In the genomic region with DNA sequence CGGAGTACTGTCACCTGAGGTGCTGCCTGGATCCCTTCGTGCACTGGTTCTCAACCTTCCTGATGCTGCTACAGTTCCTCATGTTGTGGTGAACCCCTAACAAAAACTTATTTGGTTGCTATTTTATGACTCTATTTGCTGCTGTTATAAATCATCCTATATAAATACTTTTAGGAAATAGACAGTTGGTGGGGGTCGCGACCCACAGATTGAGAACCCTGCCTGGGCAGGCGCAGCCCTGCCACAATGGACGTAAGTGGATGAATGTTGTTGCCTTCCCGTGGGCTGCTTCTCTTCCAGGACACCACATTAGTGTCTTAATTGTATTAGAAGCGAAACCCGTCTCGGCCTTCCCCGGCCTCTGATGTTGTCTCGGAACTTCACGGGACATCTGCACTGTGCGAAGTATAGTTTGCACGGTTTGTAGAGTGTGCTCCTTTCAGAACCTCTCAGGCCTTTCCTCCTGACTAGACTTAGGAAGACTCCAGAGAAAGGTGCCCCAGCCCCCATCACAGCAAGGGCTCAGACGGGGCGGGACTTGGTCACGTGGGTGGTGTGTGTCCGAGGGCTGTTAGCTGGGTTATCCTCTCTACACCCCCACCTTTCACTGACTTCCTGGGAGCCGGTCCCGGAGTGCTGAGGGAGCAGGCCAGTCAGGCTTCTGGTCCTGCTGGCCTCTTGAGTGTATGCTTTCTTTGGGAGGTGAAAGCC, we compare ENCODE assay signal across 11 mouse cellular contexts. TPM values are rescaled to one million over a fixed set of nuclear protein-coding genes. Genes with fewer than 3 reads are reported as not detected.
DNase-seq lines count a peak whose midpoint lies in the region; ATAC-seq and TF ChIP-seq lines count a peak whose summit lies in the region.
"Had no signal": no experiment of that assay in that cellular context is flagged by ENCODE, and none has a peak within 500 bp of the region (broad histone marks: within the 10 kb centered on the region; RNA-seq: fewer than 3 reads in every experiment).

No protein-coding gene starts in this region.

- no peak for TF ChIP-seq POLR2A in cerebellum, adult 2 months (IDR thresholded peaks at IDR 0.05; ENCODE audit: borderline replicate concordance, insufficient read depth, low read length)

- H3K4me2 ChIP-seq in kidney, embryonic 14.5 days (replicated peaks; ENCODE audit: low read depth, low read length): no peak overlapping the region
- peak overlapping the region; percentile 9; the same call in 1 of the 2 replicates for H3K4me2 ChIP-seq in intestine, embryonic 15.5 days (replicated peaks)
- no peak overlapping the region for H3K4me2 ChIP-seq in limb, embryonic 12.5 days
- no peak overlapping the region for H3K4me2 ChIP-seq in stomach, postnatal 0 days (replicated peaks; ENCODE audit: low read depth)
- H3K4me2 ChIP-seq: forebrain, embryonic 15.5 days; midbrain, embryonic 11.5 days had no signal

- no peaks in the 10 kb centered on the region for H3K9me3 ChIP-seq in kidney, embryonic 14.5 days (ENCODE audit: control insufficient read depth, low read length)
- no peaks in the 10 kb centered on the region for H3K9me3 ChIP-seq in intestine, embryonic 15.5 days
- no peaks in the 10 kb centered on the region for H3K9me3 ChIP-seq in limb, embryonic 12.5 days
- no peaks in the 10 kb centered on the region for H3K9me3 ChIP-seq in stomach, postnatal 0 days (ENCODE audit: control insufficient read depth, low read length)
- H3K9me3 ChIP-seq: forebrain, embryonic 15.5 days had no signal

- TF ChIP-seq EP300 in stomach, postnatal 0 days (optimal IDR thresholded peaks at IDR 0.05): no peak

- H3K4me1 ChIP-seq in kidney, embryonic 14.5 days (ENCODE audit: control insufficient read depth, insufficient read depth, low read length): peaks cover 41% of the 10 kb centered on the region
- H3K4me1 ChIP-seq in intestine, embryonic 15.5 days (replicated peaks): peaks cover 32% of the 10 kb centered on the region
- H3K4me1 ChIP-seq in limb, embryonic 12.5 days (replicated peaks): peaks cover 54% of the 10 kb centered on the region
- peaks cover 5% of the 10 kb centered on the region for H3K4me1 ChIP-seq in stomach, postnatal 0 days (replicated peaks; ENCODE audit: control insufficient read depth, insufficient read depth)
- no peaks in the 10 kb centered on the region for H3K4me1 ChIP-seq in cerebellum, adult 2 months (ENCODE audit: control insufficient read depth, insufficient read depth, low read length)

- H3K4me3 ChIP-seq in kidney, embryonic 14.5 days (ENCODE audit: low read length): no peak overlapping the region
- no peak overlapping the region for H3K4me3 ChIP-seq in intestine, embryonic 15.5 days (replicated peaks)
- no peak overlapping the region for H3K4me3 ChIP-seq in limb, embryonic 12.5 days (replicated peaks)
- H3K4me3 ChIP-seq in stomach, postnatal 0 days (ENCODE audit: low read depth, low read length): no peak overlapping the region
- no peak overlapping the region for H3K4me3 ChIP-seq in cerebellum, adult 2 months (replicated peaks; ENCODE audit: insufficient read depth, low read depth, low read length)
- H3K4me3 ChIP-seq: forebrain, embryonic 15.5 days had no signal

- TF ChIP-seq CTCF in stomach, postnatal 0 days (IDR thresholded peaks at IDR 0.05; ENCODE audit: low read depth): no peak
- no peak for TF ChIP-seq CTCF in cerebellum, adult 2 months (IDR thresholded peaks at IDR 0.05; ENCODE audit: borderline replicate concordance, insufficient read depth, low read depth, low read length)

- H3K36me3 ChIP-seq in kidney, embryonic 14.5 days (ENCODE audit: control insufficient read depth, insufficient read depth, low read length): no peaks in the 10 kb centered on the region
- H3K36me3 ChIP-seq in intestine, embryonic 15.5 days: no peaks in the 10 kb centered on the region
- H3K36me3 ChIP-seq in limb, embryonic 12.5 days: no peaks in the 10 kb centered on the region
- H3K36me3 ChIP-seq in stomach, postnatal 0 days (ENCODE audit: control insufficient read depth, insufficient read depth, low read length): no peaks in the 10 kb centered on the region
- H3K36me3 ChIP-seq: forebrain, embryonic 15.5 days had no signal

- H3K9ac ChIP-seq in kidney, embryonic 14.5 days (ENCODE audit: low read depth, low read length): no peak overlapping the region
- H3K9ac ChIP-seq in intestine, embryonic 15.5 days: no peak overlapping the region
- H3K9ac ChIP-seq in limb, embryonic 12.5 days (replicated peaks): no peak overlapping the region
- H3K9ac ChIP-seq in stomach, postnatal 0 days (ENCODE audit: low read length): no peak overlapping the region
- H3K9ac ChIP-seq: forebrain, embryonic 15.5 days had no signal

- DNase-seq in kidney, adult 11 months: peak; percentile 54
- peak; percentile 40 for DNase-seq in stomach, postnatal 0 days (ENCODE audit: low spot score)
- DNase-seq in Muller cell, postnatal 12 days (ENCODE audit: inconsistent ontology term): no peak
- DNase-seq in neural tube, embryonic 10.5 days (ENCODE audit: extremely low spot score, low spot score): no peak
- DNase-seq in cerebellum, adult 2 months: no peak
- DNase-seq: thymus, adult 18-20 months had no signal

- no peak for ATAC-seq in kidney, embryonic 14.5 days (ENCODE audit: low FRiP score, low TSS enrichment)
- no peak; the same call in 1 of the 2 replicates for ATAC-seq in intestine, embryonic 15.5 days
- no peak for ATAC-seq in limb, embryonic 12.5 days (ENCODE audit: insufficient number of reproducible peaks, insufficient read depth, low FRiP score, low TSS enrichment, low read depth)
- ATAC-seq in stomach, postnatal 0 days (ENCODE audit: low FRiP score, low TSS enrichment): no peak
- ATAC-seq: forebrain, embryonic 15.5 days had no signal

- WGBS in kidney, embryonic 14.5 days: 47% methylated on average over 21 of the region's 21 CpGs
- WGBS in intestine, embryonic 15.5 days: 34% methylated on average over 21 of the region's 21 CpGs
- 44% methylated on average over 21 of the region's 21 CpGs for WGBS in limb, embryonic 12.5 days
- WGBS in stomach, postnatal 0 days: 43% methylated on average over 21 of the region's 21 CpGs
- 56% methylated on average over 21 of the region's 21 CpGs for WGBS in cerebellum, adult 2 months

- no peaks in the 10 kb centered on the region for H3K27me3 ChIP-seq in kidney, embryonic 14.5 days (ENCODE audit: control insufficient read depth, insufficient read depth, low read length)
- H3K27me3 ChIP-seq in intestine, embryonic 15.5 days (replicated peaks): no peaks in the 10 kb centered on the region
- H3K27me3 ChIP-seq in limb, embryonic 12.5 days: no peaks in the 10 kb centered on the region
- no peaks in the 10 kb centered on the region for H3K27me3 ChIP-seq in stomach, postnatal 0 days (ENCODE audit: control insufficient read depth, insufficient read depth, low read length)
- H3K27me3 ChIP-seq in cerebellum, adult 2 months (ENCODE audit: control insufficient read depth, insufficient read depth, low read length): no peaks in the 10 kb centered on the region
- H3K27me3 ChIP-seq: forebrain, embryonic 15.5 days had no signal

- no peak overlapping the region for H3K27ac ChIP-seq in kidney, embryonic 14.5 days (ENCODE audit: low read depth, low read length)
- 0 out of 2 replicates have a peak overlapping the region, but pooled peaks have one; percentile 19 for H3K27ac ChIP-seq in intestine, embryonic 15.5 days
- H3K27ac ChIP-seq in limb, embryonic 12.5 days: peak overlapping the region; percentile 98
- H3K27ac ChIP-seq in stomach, postnatal 0 days (replicated peaks): no peak overlapping the region
- no peak overlapping the region for H3K27ac ChIP-seq in cerebellum, adult 2 months (ENCODE audit: insufficient read depth, low read length)
- H3K27ac ChIP-seq: forebrain, embryonic 15.5 days had no signal

RNA-seq across cellular contexts. Expression of a gene that starts 40.0 kb away (rescaled TPM):
- 3.8 and 4.0 TPM in 2 replicates for polyA plus RNA-seq in kidney, embryonic 14.5 days (2014; fragmentation: Nextera tagmentation; extraction: Ambion mirVana)
- 4.6 and 6.1 TPM in 2 replicates for polyA plus RNA-seq in intestine, embryonic 15.5 days (2015; fragmentation: Nextera tagmentation; extraction: Ambion mirVana)
- 6.1 and 26.0 TPM in 2 replicates for polyA plus RNA-seq in limb, embryonic 12.5 days (2016; fragmentation: Nextera tagmentation; extraction: Ambion mirVana)
- polyA plus RNA-seq in stomach, postnatal 0 days (2015; fragmentation: Nextera tagmentation; extraction: Ambion mirVana): 5.2 and 6.0 TPM in 2 replicates
- polyA plus RNA-seq in cerebellum, adult 2 months (2012; rRNA removed): 25.9 and 33.0 TPM in 2 replicates

Comparison
In these comparisons a context has a peak if more than half of its experiments do, and no peak if none do; other contexts are left out.
1. DNase-seq: peak in kidney, adult 11 months (single experiment) and stomach, postnatal 0 days (single experiment); none in Muller cell, postnatal 12 days (single experiment), neural tube, embryonic 10.5 days (single experiment) and cerebellum, adult 2 months (0 of 2).
2. H3K27ac ChIP-seq: peak in intestine, embryonic 15.5 days (single experiment) and limb, embryonic 12.5 days (single experiment); none in kidney, embryonic 14.5 days (single experiment), stomach, postnatal 0 days (single experiment) and cerebellum, adult 2 months (single experiment).